In genomic region chr3:37556412-37557113, GRCm38 (mm10) we compare ENCODE assay signal across 9 mouse cellular contexts.
DNase-seq lines count a peak whose midpoint lies in the region; ATAC-seq and TF ChIP-seq lines count a peak whose summit lies in the region.
"Had no signal": no experiment of that assay in that cellular context is flagged by ENCODE, and none has a peak within 500 bp of the region (broad histone marks: within the 10 kb centered on the region; RNA-seq: fewer than 3 reads in every experiment).

No protein-coding gene starts in this region.

- no peak overlapping the region for H3K4me2 ChIP-seq in heart, embryonic 13.5 days

- H3K4me1 ChIP-seq in spleen, adult 2 months (ENCODE audit: control insufficient read depth, insufficient read depth, insufficient read length): peaks cover 4% of the 10 kb centered on the region
- peaks cover 37% of the 10 kb centered on the region for H3K4me1 ChIP-seq in heart, embryonic 13.5 days
- peaks cover 16% of the 10 kb centered on the region for H3K4me1 ChIP-seq in limb, embryonic 10.5 days

- no peak for ATAC-seq in heart, embryonic 13.5 days (ENCODE audit: extremely low read depth, insufficient number of reproducible peaks, low FRiP score, low TSS enrichment)

- no peak overlapping the region for H3K4me3 ChIP-seq in spleen, adult 2 months (ENCODE audit: extremely low read depth, insufficient read depth, insufficient read length)
- H3K4me3 ChIP-seq in heart, embryonic 13.5 days: no peak overlapping the region
- H3K4me3 ChIP-seq in limb, embryonic 10.5 days: no peak overlapping the region
- H3K4me3 ChIP-seq in layer of hippocampus, adult 2 months: no peak overlapping the region
- H3K4me3 ChIP-seq: erythroblast, embryonic 14.5 days had no signal

- no peak for DNase-seq in spleen, adult 2 months (ENCODE audit: low read depth in 1 of 2, low spot score in 2 of 2)
- no peak for DNase-seq in spleen, postnatal 4 days (ENCODE audit: low spot score in 2 of 2)
- no peak for DNase-seq in limb, embryonic 10.5 days (ENCODE audit: low spot score)
- no peak for DNase-seq in layer of hippocampus, adult 18-20 months (ENCODE audit: low spot score in 2 of 2)
- DNase-seq in layer of hippocampus, adult 2 months (ENCODE audit: low spot score in 2 of 2): no peak
- DNase-seq in gastrocnemius, postnatal 10 days: no peak
- DNase-seq: thymus, postnatal 14 days had no signal

- no peak for TF ChIP-seq CTCF in spleen, adult 2 months (IDR thresholded peaks at IDR 0.05; ENCODE audit: extremely low read depth, insufficient read depth, insufficient read length, insufficient replicate concordance)
- TF ChIP-seq CTCF in layer of hippocampus, adult 2 months (conservative IDR thresholded peaks at IDR 0.05): no peak

- TF ChIP-seq POLR2A in spleen, adult 2 months (IDR thresholded peaks at IDR 0.05; ENCODE audit: low read depth, low read length): no peak

- 30% methylated on average over 7 of the region's 7 CpGs for WGBS in spleen, adult 2 months
- 45% methylated on average over 7 of the region's 7 CpGs for WGBS in heart, embryonic 13.5 days
- 38% methylated on average over 7 of the region's 7 CpGs for WGBS in limb, embryonic 10.5 days

- H3K9me3 ChIP-seq in heart, embryonic 13.5 days: no peaks in the 10 kb centered on the region
- no peaks in the 10 kb centered on the region for H3K9me3 ChIP-seq in limb, embryonic 10.5 days (replicated peaks)

- 0 out of 2 replicates have a peak overlapping the region, but pooled peaks have one; percentile 5 for H3K9ac ChIP-seq in heart, embryonic 13.5 days

- no peaks in the 10 kb centered on the region for H3K27me3 ChIP-seq in spleen, adult 2 months (ENCODE audit: control insufficient read depth, insufficient read depth, low read length)
- no peaks in the 10 kb centered on the region for H3K27me3 ChIP-seq in heart, embryonic 13.5 days (replicated peaks)
- no peaks in the 10 kb centered on the region for H3K27me3 ChIP-seq in limb, embryonic 10.5 days (ENCODE audit: low read depth, poor library complexity, severe bottlenecking)

- H3K27ac ChIP-seq in spleen, adult 2 months (ENCODE audit: insufficient read depth, low read length): peak overlapping the region; percentile 26; the same call in 1 of the 2 replicates
- H3K27ac ChIP-seq in heart, embryonic 13.5 days (replicated peaks): peak overlapping the region; percentile 79
- H3K27ac ChIP-seq in limb, embryonic 10.5 days: peak overlapping the region; percentile 64
- no peak overlapping the region for H3K27ac ChIP-seq in layer of hippocampus, adult 2 months

- H3K36me3 ChIP-seq in spleen, adult 2 months (ENCODE audit: control insufficient read depth, insufficient read depth, low read length): no peaks in the 10 kb centered on the region
- no peaks in the 10 kb centered on the region for H3K36me3 ChIP-seq in heart, embryonic 13.5 days
- H3K36me3 ChIP-seq in limb, embryonic 10.5 days: peaks cover 2% of the 10 kb centered on the region; the same call in 1 of the 2 replicates
